Mouse (Mus musculus): ENCODE measurements around the gene Slc20a1.

The Slc20a1 gene

GRCm38 (mm10) chr2:129225251-129225819 lies 26.8 kb downstream of the Slc20a1 start:
- in situ Hi-C loops (cut with MseI, MboI): no loop called here

GRCm38 (mm10) chr2:129226296-129226851 lies 27.8 kb downstream of the Slc20a1 start:
- in situ Hi-C loops (cut with MseI, MboI): no loop called here

- in situ Hi-C loops (cut with MseI, MboI): no loop called here
Measured at GRCm38 (mm10) chr2:129227011-129227529, 28.5 kb downstream of the Slc20a1 start.

- in situ Hi-C loops (cut with MseI, MboI): no loop called here
Measured at GRCm38 (mm10) chr2:129227709-129228108, 29.1 kb downstream of the Slc20a1 start.

GRCm38 (mm10) chr2:129228571-129228970 lies 30.0 kb downstream of the Slc20a1 start:
- in situ Hi-C loops (cut with MseI, MboI): no loop called here

GRCm38 (mm10) chr2:129229316-129229715 lies 30.8 kb downstream of the Slc20a1 start:
- in situ Hi-C loops (cut with MseI, MboI): no loop called here

GRCm38 (mm10) chr2:129232023-129232422 lies 33.5 kb downstream of the Slc20a1 start:
- in situ Hi-C loops (cut with MseI, MboI): no loop called here

- in situ Hi-C loops (cut with MseI, MboI): no loop called here
Measured at GRCm38 (mm10) chr2:129232484-129232883, 33.9 kb downstream of the Slc20a1 start.

- in situ Hi-C loops (cut with MseI, MboI): no loop called here
Measured at GRCm38 (mm10) chr2:129233218-129233617, 34.7 kb downstream of the Slc20a1 start.

- in situ Hi-C loops (cut with MseI, MboI): no loop called here
Measured at GRCm38 (mm10) chr2:129233803-129234477, 35.4 kb downstream of the Slc20a1 start.

GRCm38 (mm10) chr2:129234731-129235130 lies 36.2 kb downstream of the Slc20a1 start:
- in situ Hi-C loops (cut with MseI, MboI): no loop called here

GRCm38 (mm10) chr2:129236526-129236925 lies 38.0 kb downstream of the Slc20a1 start:
- in situ Hi-C loops (cut with MseI, MboI): no loop called here

- in situ Hi-C loops (cut with MseI, MboI): no loop called here
Measured at GRCm38 (mm10) chr2:129240726-129241432, 42.3 kb downstream of the Slc20a1 start.

- in situ Hi-C loops (cut with MseI, MboI): no loop called here
Measured at GRCm38 (mm10) chr2:129241845-129242833, 43.6 kb downstream of the Slc20a1 start.

GRCm38 (mm10) chr2:129243005-129243404 lies 44.4 kb downstream of the Slc20a1 start:
- in situ Hi-C loops (cut with MseI, MboI): no loop called here

GRCm38 (mm10) chr2:129243786-129244185 lies 45.2 kb downstream of the Slc20a1 start:
- in situ Hi-C loops (cut with MseI, MboI): no loop called here

GRCm38 (mm10) chr2:129244446-129245120 lies 46.0 kb downstream of the Slc20a1 start:
- in situ Hi-C loops (cut with MseI, MboI): no loop called here

- in situ Hi-C loops (cut with MseI, MboI): no loop called here
Measured at GRCm38 (mm10) chr2:129245618-129246017, 47.1 kb downstream of the Slc20a1 start.

GRCm38 (mm10) chr2:129246436-129246835 lies 47.9 kb downstream of the Slc20a1 start:
- in situ Hi-C loops (cut with MseI, MboI): no loop called here

- in situ Hi-C loops (cut with MseI, MboI): no loop called here
Measured at GRCm38 (mm10) chr2:129246924-129247323, 48.4 kb downstream of the Slc20a1 start.
